Mouse (Mus musculus) limb, embryonic 13.5 days (tissue): ENCODE data around the gene Zfp618. TPM values are rescaled to one million over a fixed set of nuclear protein-coding genes. Genes with fewer than 3 reads are reported as not detected.

Source experiments
- ATAC-seq: fragments of 200-750 bp; cut with Nextera tagmentation; 2 replicates; pipeline ENCODE4 v1.8.0; 2017; ENCODE audit warnings: low read depth, moderate number of reproducible peaks, moderate TSS enrichment; ENCODE audit not compliant: low FRiP score
- H3K27ac ChIP-seq: fragments of 300-500 bp; sonication (generic); 2 replicates; pipeline ENCODE4 v1.5.1; 2015; ENCODE audit warnings: inconsistent platforms, mild to moderate bottlenecking, moderate library complexity
- H3K27me3 ChIP-seq: fragments of 300-500 bp; sonication (generic); 2 replicates; pipeline ENCODE4 v1.6.1; 2015; ENCODE audit warnings: mild to moderate bottlenecking, inconsistent platforms
- H3K36me3 ChIP-seq: fragments of 300-500 bp; sonication (generic); 2 replicates; pipeline ENCODE4 v1.6.1; 2015; ENCODE audit warnings: inconsistent platforms, mild to moderate bottlenecking, moderate library complexity
- H3K4me1 ChIP-seq: fragments of 300-500 bp; sonication (generic); 2 replicates; pipeline ENCODE4 v1.6.1; 2015; ENCODE audit warnings: inconsistent platforms
- H3K4me2 ChIP-seq: fragments of 300-500 bp; sonication (generic); replicated peaks from 2 replicates; pipeline ENCODE4 v1.6.1; 2015; ENCODE audit warnings: inconsistent platforms, mild to moderate bottlenecking, moderate library complexity
- H3K4me3 ChIP-seq: fragments of 300-500 bp; sonication (generic); 2 replicates; pipeline ENCODE4 v1.5.1; 2015; ENCODE audit warnings: moderate library complexity, mild to moderate bottlenecking, inconsistent platforms
- H3K9ac ChIP-seq: fragments of 300-500 bp; sonication (generic); 2 replicates; pipeline ENCODE4 v1.6.1; 2015; ENCODE audit warnings: mild to moderate bottlenecking, inconsistent platforms
- H3K9me3 ChIP-seq: fragments of 300-500 bp; sonication (generic); 2 replicates; pipeline ENCODE4 v1.6.1; 2016; ENCODE audit warnings: inconsistent platforms
- WGBS: fragments of 180-500 bp; shearing (Covaris S2); methylation state at CpG from one replicate; pipeline ENCODE4 v1.1.7; 2015; 5-methylcytosine and 5-hydroxymethylcytosine counted together
- polyA plus RNA-seq: library from polyadenylated mRNA; unstranded; fragments of >200 nt; fragmentation: Nextera tagmentation; extraction: Ambion mirVana; gene quantifications from 2 replicates; pipeline ENCODE4 v1.2.1, GENCODE M21; 2015

The Zfp618 gene
- polyA plus RNA-seq, 1 experiment from 2014 or later = 39.2 TPM

DNA sequence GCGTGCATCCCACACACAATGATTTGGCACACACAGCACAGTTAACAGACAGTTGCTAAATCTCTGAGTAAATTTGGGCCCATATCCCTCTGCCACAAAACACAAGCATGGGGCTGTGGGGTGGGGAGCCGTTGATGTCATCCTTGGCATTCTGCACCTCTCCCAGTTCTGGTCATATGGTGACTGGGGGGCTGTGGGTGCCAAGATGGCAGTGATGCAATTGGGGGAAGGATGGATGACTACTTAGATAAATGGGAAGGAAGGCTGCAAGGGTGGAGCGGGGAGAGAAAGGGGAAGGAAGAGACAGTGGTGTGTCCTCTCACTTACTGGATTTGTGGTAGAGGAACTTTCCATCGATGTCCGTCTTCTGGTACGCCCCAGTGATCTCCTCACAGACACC is 185.8 kb downstream of the Zfp618 start:
- Histone ChIP-seq H3K9me3 (peaks cover 4% of the 10 kb centered on the region), H3K27ac (no peak overlapping the region), H3K27me3 (no peaks in the 10 kb centered on the region), H3K4me1 (0 out of 2 replicates have a peak, but pooled peaks cover 2% of the 10 kb centered on the region), H3K4me2 (no peak overlapping the region), H3K9ac (no peak overlapping the region), H3K36me3 (no peaks in the 10 kb centered on the region), H3K4me3 (no peak overlapping the region)
- no peak for ATAC-seq
- 93% methylated on average over 6 of the region's 6 CpGs for WGBS

DNA sequence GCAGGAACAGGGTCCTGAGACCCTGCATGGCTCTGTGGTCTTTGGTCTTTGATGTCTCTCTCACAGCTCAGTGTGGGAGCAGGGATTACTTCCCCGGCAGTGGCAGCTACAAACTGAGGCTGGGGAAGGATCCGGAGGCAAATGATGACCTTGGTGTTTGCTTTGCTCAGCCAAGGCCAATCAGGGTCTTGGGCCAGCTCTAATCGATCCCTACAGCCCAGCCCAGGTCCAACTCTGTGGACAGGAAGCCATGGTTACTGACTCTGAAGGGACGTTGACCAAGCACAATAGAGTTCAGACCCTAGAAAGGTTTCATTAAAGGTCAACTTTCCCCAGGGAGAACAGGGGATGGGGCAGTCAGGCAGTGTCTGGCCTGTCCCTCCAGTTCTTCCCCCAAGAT is 188.7 kb downstream of the Zfp618 start:
- Histone ChIP-seq H3K9me3 (no peaks in the 10 kb centered on the region), H3K4me1 (0 out of 2 replicates have a peak, but pooled peaks cover 2% of the 10 kb centered on the region), H3K4me3 (no peak overlapping the region), H3K4me2 (no peak overlapping the region), H3K9ac (no peak overlapping the region), H3K27ac (no peak overlapping the region), H3K27me3 (no peaks in the 10 kb centered on the region), H3K36me3 (no peaks in the 10 kb centered on the region)
- WGBS = 58% methylated on average over 4 of the region's 4 CpGs
- no peak for ATAC-seq

DNA sequence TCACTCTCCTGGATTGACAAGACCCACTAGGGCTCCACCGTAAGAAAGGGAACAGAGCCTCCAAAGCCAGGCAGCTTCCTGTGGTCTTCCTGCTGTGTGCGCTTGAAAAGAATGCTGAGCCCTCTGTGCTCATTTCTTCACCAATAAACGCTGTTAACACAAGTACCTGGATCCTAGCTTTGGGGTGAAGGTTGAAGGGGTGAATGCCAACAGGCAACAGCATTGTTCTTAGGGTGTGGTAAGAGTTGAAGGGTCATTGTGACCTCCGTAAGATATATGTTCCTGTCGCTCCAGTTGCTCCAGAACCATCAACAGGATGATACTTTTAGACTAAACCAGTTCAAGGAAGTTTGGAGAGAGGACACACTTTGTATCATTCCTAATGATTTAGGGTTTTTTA is 189.3 kb downstream of the Zfp618 start, which contains the start of gene Ambp:
TSS of gene Ambp (minus strand) at position 101 of the 400 bp plus-strand sequence.
- H3K36me3 ChIP-seq = no peaks in the 10 kb centered on the region
- H3K9me3 ChIP-seq = no peaks in the 10 kb centered on the region
- peaks cover 7% of the 10 kb centered on the region for H3K4me1 ChIP-seq
- no peaks in the 10 kb centered on the region for H3K27me3 ChIP-seq
- H3K4me3 ChIP-seq = no peak within 1 kb of the TSS
- whole genome bisulfite sequencing = 69% methylated on average over 5 of the region's 5 CpGs
- ATAC-seq = no peak
- no peak within 1 kb of the TSS for H3K9ac ChIP-seq
- H3K4me2 ChIP-seq = no peak within 1 kb of the TSS
- no peak within 1 kb of the TSS for H3K27ac ChIP-seq

DNA sequence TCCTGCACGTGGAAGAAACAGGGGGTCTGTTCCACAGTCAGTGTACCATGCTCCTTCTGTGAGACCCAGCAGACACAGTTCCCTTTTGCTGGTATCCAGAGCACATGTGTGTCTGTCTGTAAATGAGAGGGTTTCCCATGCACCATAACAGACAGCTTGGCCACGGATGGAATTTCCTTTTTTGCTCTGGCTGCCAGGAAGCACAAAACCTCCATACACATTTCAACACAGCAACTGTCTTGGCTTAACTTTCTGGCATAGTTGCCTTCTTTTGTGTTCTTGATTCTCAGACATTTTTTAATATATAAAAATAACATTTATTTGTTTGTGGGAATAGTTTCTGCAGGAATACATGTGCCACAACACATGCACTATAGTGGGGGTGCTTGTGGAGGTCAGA is 190.2 kb downstream of the Zfp618 start:
- no peaks in the 10 kb centered on the region for H3K27me3 ChIP-seq
- no peaks in the 10 kb centered on the region for H3K9me3 ChIP-seq
- H3K9ac ChIP-seq = no peak overlapping the region
- H3K27ac ChIP-seq = no peak overlapping the region
- no peak overlapping the region for H3K4me3 ChIP-seq
- WGBS = 45% methylated on average over 2 of the region's 2 CpGs
- no peak overlapping the region for H3K4me2 ChIP-seq
- H3K36me3 ChIP-seq = no peaks in the 10 kb centered on the region
- ATAC-seq = no peak
- H3K4me1 ChIP-seq = peaks cover 7% of the 10 kb centered on the region

DNA sequence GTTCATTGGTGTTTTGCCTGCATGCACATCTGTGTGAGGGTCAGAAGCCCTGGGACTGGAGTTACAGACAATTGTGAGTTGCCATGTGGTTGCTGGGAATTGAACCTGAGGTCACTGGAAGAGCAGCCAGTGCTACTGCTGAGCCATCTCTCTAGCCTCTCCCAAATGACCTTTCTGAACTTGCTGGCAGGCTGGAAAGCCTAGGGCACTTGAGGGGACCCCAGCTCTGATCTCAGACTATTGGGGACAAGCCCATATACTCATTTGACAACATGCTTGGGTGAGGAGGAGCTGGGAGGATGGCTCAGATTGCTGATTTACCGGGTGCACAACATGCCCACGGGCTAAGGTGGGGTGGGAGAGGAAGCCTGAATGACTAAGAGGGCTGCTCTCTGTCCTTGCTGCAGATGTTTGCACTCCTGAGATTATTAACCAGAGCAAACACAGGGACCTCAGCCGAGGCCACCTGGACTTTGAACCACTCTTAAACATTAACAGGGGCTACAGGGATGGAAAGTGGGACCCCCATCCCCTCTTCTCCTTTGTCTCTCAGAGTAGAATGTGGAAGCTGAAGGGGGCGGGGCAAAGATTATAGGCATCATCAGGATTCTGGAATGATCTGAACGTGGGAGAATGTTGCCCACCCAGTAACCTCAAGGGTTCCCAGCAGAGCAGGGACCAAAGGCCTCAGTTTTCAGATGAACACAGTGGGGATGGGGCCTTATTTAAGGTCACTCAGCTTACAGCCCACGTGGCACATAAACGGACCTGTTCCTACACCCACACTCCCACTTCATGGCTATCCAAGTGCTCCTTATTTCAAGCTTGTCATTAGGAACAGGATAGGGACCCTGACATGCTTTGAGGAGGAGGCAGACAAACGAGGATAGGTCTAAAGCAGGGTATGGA is 191.6 kb downstream of the Zfp618 start:
- no peaks in the 10 kb centered on the region for H3K27me3 ChIP-seq
- H3K4me1 ChIP-seq = peaks cover 7% of the 10 kb centered on the region
- no peaks in the 10 kb centered on the region for H3K9me3 ChIP-seq
- no peak overlapping the region for H3K4me2 ChIP-seq
- 68% methylated on average over 8 of the region's 8 CpGs for WGBS
- H3K4me3 ChIP-seq = no peak overlapping the region
- no peak for ATAC-seq
- H3K9ac ChIP-seq = no peak overlapping the region
- H3K27ac ChIP-seq = no peak overlapping the region
- H3K36me3 ChIP-seq = no peaks in the 10 kb centered on the region

DNA sequence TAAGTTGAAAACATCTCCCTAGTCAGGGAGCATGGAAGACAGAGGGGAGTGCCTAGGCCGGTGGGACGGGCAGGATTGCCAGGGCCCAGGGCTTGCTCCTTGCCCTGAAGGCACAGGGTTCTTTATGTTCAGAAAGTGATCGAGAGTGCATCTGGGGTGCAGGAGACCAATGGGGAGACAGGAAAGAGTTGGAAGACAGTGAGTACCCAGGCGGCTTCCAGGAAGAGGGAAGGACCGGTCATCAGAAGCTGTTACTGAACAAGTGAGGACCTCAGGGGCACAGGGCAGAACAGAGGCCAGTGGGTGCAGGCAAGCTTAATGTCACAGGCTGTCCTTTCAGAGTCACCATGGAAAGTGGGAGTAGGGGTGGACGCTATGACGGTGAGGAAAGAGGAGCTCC is 192.8 kb downstream of the Zfp618 start:
- Histone ChIP-seq H3K4me2 (no peak overlapping the region), H3K27me3 (no peaks in the 10 kb centered on the region), H3K4me3 (no peak overlapping the region), H3K4me1 (peaks cover 7% of the 10 kb centered on the region), H3K27ac (no peak overlapping the region), H3K36me3 (no peaks in the 10 kb centered on the region), H3K9ac (no peak overlapping the region), H3K9me3 (no peaks in the 10 kb centered on the region)
- no peak for ATAC-seq
- 88% methylated on average over 7 of the region's 7 CpGs for WGBS

DNA sequence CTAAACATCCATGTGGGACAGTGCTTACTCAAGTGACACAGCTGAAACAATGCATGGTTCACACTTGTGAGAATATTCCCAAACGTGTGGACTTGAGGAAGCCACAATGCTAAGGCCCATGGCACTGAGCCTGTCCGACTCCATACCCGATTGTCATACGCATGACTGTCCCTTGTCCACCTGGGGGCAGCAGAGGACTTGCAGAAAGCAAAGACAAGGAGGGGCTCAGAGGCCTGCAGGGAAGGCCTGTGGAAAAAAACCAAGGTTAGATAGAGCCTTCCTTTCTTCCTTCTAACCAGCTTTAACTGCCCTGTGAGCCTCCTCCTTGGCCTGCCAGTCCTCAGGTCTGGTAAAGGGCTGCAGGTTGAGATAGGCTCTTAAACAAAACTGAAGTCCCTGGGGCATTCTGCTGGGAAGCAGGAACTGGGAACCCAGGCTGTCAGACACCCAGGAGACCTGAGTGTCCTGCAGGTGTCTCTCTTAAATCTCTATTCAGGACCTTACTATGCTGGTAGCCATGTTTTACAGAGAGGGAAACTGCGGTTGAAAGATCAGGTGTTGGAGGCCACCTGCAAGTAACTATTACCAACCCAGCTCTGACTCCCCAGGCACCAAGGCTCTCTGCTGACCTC is 193.7 kb downstream of the Zfp618 start:
- Histone ChIP-seq H3K4me2 (no peak overlapping the region), H3K27ac (no peak overlapping the region), H3K27me3 (no peaks in the 10 kb centered on the region), H3K36me3 (no peaks in the 10 kb centered on the region), H3K9me3 (no peaks in the 10 kb centered on the region), H3K9ac (peak overlapping the region; percentile 14; the same call in 1 of the 2 replicates), H3K4me1 (peaks cover 7% of the 10 kb centered on the region), H3K4me3 (no peak overlapping the region)
- 15% methylated on average over 5 of the region's 5 CpGs for WGBS
- peak; percentile 86 for ATAC-seq

DNA sequence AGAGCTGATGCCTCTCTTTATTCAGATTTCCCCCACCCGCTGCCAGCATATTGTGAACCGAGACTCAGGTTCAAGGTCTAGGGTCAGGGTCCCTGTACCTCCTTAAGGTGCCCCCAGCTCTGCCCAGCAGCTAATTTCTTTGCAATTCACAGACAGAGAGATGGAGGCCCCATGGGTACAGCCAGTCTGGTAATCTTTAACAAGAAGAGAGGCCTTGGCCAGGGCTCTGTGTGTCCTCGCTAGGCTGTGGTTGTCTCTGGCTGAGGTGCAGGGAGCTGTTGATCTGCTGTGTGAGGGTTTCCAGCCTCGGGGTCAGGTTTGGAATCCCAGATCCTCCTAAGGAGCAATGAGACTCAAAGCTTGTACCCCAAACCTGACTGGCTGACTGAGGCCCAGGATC is 200.3 kb downstream of the Zfp618 start:
- ATAC-seq = no peak
- Histone ChIP-seq H3K4me2 (no peak overlapping the region), H3K9me3 (no peaks in the 10 kb centered on the region), H3K27ac (no peak overlapping the region), H3K9ac (no peak overlapping the region), H3K27me3 (peaks cover 14% of the 10 kb centered on the region), H3K36me3 (no peaks in the 10 kb centered on the region), H3K4me3 (no peak overlapping the region), H3K4me1 (no peaks in the 10 kb centered on the region)
- WGBS = 88% methylated on average over 4 of the region's 4 CpGs

DNA sequence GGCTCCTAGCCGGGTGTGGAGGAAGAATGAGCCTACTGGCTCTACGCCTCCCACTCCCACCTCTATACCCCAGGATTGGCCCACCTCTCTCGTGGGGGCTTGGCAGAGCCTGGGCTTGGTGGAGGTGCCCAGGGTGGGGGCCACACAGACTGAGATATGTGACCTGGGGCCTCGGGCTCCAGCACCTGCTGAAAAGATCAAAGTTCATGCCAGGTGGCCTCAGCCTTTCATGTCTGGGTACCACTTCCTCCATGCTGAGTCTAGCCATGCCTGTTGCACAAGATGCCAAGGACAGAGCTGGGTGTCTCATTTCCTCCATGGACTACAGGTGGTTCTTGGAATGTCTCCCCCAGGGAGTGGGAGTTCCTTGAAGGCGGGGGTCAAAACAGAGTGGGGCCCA is 200.9 kb downstream of the Zfp618 start:
- 83% methylated on average over 5 of the region's 5 CpGs for WGBS
- Histone ChIP-seq H3K9me3 (no peaks in the 10 kb centered on the region), H3K36me3 (no peaks in the 10 kb centered on the region), H3K4me1 (no peaks in the 10 kb centered on the region), H3K27ac (no peak overlapping the region), H3K4me3 (no peak overlapping the region), H3K4me2 (no peak overlapping the region), H3K9ac (no peak overlapping the region), H3K27me3 (peaks cover 21% of the 10 kb centered on the region)
- ATAC-seq = no peak

DNA sequence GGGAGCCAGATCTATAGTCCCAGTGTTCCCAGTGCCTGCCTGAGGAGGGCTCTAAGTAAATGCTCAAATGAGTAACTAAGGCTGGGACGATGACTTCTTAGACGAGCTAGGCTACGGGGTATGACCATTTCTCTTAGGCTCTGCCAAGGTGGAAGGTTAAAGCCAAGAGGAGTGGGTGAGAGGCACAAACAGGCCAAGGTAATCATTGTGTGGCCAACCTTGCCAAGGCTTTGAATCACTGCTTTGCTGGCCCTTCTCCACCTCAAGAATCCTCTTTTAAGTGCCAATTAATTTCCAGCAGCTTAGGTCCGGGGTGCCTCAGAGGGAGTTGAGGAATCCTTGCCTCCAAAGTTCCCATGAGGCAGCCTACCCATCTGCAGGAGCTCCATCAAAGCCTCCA is 204.7 kb downstream of the Zfp618 start:
- no peak for ATAC-seq
- H3K4me1 ChIP-seq = no peaks in the 10 kb centered on the region
- no peak overlapping the region for H3K4me3 ChIP-seq
- no peak overlapping the region for H3K4me2 ChIP-seq
- WGBS = 83% methylated on average over 4 of the region's 4 CpGs
- peaks cover 37% of the 10 kb centered on the region for H3K27me3 ChIP-seq
- H3K9ac ChIP-seq = no peak overlapping the region
- H3K36me3 ChIP-seq = no peaks in the 10 kb centered on the region
- H3K27ac ChIP-seq = no peak overlapping the region
- no peaks in the 10 kb centered on the region; the same call in 1 of the 2 replicates for H3K9me3 ChIP-seq

DNA sequence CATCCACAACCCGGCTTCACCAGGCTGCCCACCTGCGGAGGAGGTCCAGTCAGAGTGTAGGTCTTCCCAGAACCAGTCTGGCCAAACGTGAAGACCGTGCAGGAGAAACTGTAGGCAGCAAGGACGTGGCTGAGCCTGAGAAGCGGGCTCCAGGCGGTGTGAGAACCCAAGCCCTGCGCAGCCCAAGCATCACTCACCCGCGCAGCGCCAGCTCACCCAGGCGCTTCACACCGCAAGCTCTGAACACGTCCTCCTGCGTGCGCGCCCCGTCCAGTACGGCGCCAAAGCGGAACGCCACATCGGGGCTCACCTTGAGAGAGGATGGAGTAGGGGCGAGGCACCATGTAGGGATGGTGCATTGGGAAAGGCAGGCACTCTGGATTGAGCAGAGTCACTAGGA is 205.7 kb downstream of the Zfp618 start:
- H3K4me1 ChIP-seq = no peaks in the 10 kb centered on the region
- no peak overlapping the region for H3K27ac ChIP-seq
- H3K4me3 ChIP-seq = no peak overlapping the region
- no peaks in the 10 kb centered on the region; the same call in 1 of the 2 replicates for H3K9me3 ChIP-seq
- H3K27me3 ChIP-seq = peaks cover 37% of the 10 kb centered on the region
- no peak overlapping the region for H3K4me2 ChIP-seq
- WGBS = 47% methylated on average over 24 of the region's 24 CpGs
- no peaks in the 10 kb centered on the region for H3K36me3 ChIP-seq
- H3K9ac ChIP-seq = no peak overlapping the region
- ATAC-seq = no peak

DNA sequence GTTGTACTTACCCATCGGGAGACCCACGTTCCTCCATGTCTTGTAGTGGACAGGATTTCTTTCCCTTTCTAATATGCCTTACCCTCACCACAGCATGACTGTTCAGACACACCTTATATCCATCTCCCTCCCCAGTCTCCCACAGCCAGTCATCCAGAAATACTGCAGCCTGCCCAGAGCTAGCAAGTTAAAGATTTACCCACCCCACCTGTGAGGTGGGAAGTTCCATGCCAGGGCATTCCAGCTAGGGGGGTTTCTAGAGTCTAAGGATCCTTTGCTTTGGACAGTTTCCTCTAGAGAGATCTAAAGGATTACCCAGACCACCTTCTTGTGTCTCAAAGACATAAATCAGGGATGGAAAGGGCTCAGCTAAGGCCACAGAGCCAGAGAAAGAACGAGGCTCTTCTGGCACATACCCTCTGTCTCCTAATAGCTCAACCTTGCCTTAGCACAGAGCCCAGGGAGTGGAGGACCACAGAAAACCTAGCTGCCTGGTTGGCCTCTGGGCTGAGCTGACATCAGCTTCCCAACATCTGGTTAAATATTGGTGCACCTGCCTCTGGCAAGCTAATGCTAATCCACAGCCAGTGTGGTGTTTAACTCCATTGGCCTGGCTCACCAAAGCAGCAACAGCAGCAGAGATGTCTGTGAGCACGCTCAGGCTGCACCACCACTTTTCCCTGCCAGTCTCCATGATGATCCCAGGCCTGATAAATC is 206.8 kb downstream of the Zfp618 start, which contains the start of gene Kif12:
TSS of gene Kif12 (minus strand) at position 163 of the 717 bp plus-strand sequence.
- H3K27me3 ChIP-seq = peaks cover 37% of the 10 kb centered on the region
- WGBS = 68% methylated on average over 4 of the region's 4 CpGs

More for the DNA sequence above, 206.8 kb downstream of the Zfp618 start, which contains the start of gene Kif12:
- no peak within 1 kb of the TSS for H3K27ac ChIP-seq
- H3K4me2 ChIP-seq = no peak within 1 kb of the TSS
- no peak within 1 kb of the TSS for H3K4me3 ChIP-seq
- H3K9me3 ChIP-seq = no peaks in the 10 kb centered on the region; the same call in 1 of the 2 replicates
- no peaks in the 10 kb centered on the region for H3K36me3 ChIP-seq
- H3K9ac ChIP-seq = no peak within 1 kb of the TSS
- H3K4me1 ChIP-seq = no peaks in the 10 kb centered on the region
- no peak for ATAC-seq
